Mouse (Mus musculus): ENCODE results near the gene Dock11. TPM values are rescaled to one million over a fixed set of nuclear protein-coding genes. Genes with fewer than 3 reads are reported as not detected.

Gene Dock11
- polyA plus RNA-seq, 1 experiment, result 0.68 TPM

- TF ChIP-seq CTCF (IDR thresholded peaks at IDR 0.05; ENCODE audit: extremely low read depth, insufficient read length, insufficient replicate concordance, low read depth, low read length), result no peak
- TF ChIP-seq POLR2A (IDR thresholded peaks at IDR 0.05; ENCODE audit: low read depth, low read length), result no peak
- Histone ChIP-seq H3K27ac (ENCODE audit: insufficient read depth, low read depth, low read length) (no peak overlapping the region), H3K4me3 (ENCODE audit: low read depth, low read length) (no peak overlapping the region), H3K27me3 (ENCODE audit: control insufficient read depth, insufficient read depth, low read length) (no peaks in the 10 kb centered on the region), H3K36me3 (ENCODE audit: control insufficient read depth, insufficient read depth, low read length) (no peaks in the 10 kb centered on the region), H3K4me1 (ENCODE audit: control insufficient read depth, insufficient read depth, insufficient read length, low read length) (peaks cover 1% of the 10 kb centered on the region; the same call in 1 of the 2 replicates)
- WGBS, result 71% methylated on average over 1 of the region's 1 CpGs
Observed at GRCm38 (mm10) chrX:35924705-35925264, 36.2 kb downstream of the Dock11 start.

GRCm38 (mm10) chrX:35930094-35930933, 41.7 kb downstream of the Dock11 start:
- TF ChIP-seq CTCF (IDR thresholded peaks at IDR 0.05; ENCODE audit: extremely low read depth, insufficient read length, insufficient replicate concordance, low read depth, low read length) (no peak), POLR2A (IDR thresholded peaks at IDR 0.05; ENCODE audit: low read depth, low read length) (no peak)
- 34% methylated on average over 9 of the region's 9 CpGs for WGBS

GRCm38 (mm10) chrX:35930934-35931406, 42.3 kb downstream of the Dock11 start:
- TF ChIP-seq POLR2A (IDR thresholded peaks at IDR 0.05; ENCODE audit: low read depth, low read length), result no peak
- Histone ChIP-seq H3K36me3 (ENCODE audit: control insufficient read depth, insufficient read depth, low read length) (no peaks in the 10 kb centered on the region), H3K27me3 (ENCODE audit: control insufficient read depth, insufficient read depth, low read length) (no peaks in the 10 kb centered on the region), H3K4me1 (ENCODE audit: control insufficient read depth, insufficient read depth, insufficient read length, low read length) (peaks cover 5% of the 10 kb centered on the region; the same call in 1 of the 2 replicates), H3K27ac (ENCODE audit: insufficient read depth, low read depth, low read length) (no peak overlapping the region), H3K4me3 (ENCODE audit: low read depth, low read length) (no peak overlapping the region)
- WGBS, result 27% methylated on average over 3 of the region's 3 CpGs

More at GRCm38 (mm10) chrX:35930094-35930933, 41.7 kb downstream of the Dock11 start:
- no peaks in the 10 kb centered on the region for H3K36me3 ChIP-seq (ENCODE audit: control insufficient read depth, insufficient read depth, low read length)
- no peak overlapping the region for H3K4me3 ChIP-seq (ENCODE audit: low read depth, low read length)
- peaks cover 5% of the 10 kb centered on the region; the same call in 1 of the 2 replicates for H3K4me1 ChIP-seq (ENCODE audit: control insufficient read depth, insufficient read depth, insufficient read length, low read length)
- H3K27ac ChIP-seq (ENCODE audit: insufficient read depth, low read depth, low read length), result peak overlapping the region; percentile 58
- no peaks in the 10 kb centered on the region for H3K27me3 ChIP-seq (ENCODE audit: control insufficient read depth, insufficient read depth, low read length)

- Histone ChIP-seq H3K27ac (ENCODE audit: insufficient read depth, low read depth, low read length) (no peak overlapping the region), H3K4me1 (ENCODE audit: control insufficient read depth, insufficient read depth, insufficient read length, low read length) (peaks cover 5% of the 10 kb centered on the region; the same call in 1 of the 2 replicates), H3K27me3 (ENCODE audit: control insufficient read depth, insufficient read depth, low read length) (no peaks in the 10 kb centered on the region), H3K36me3 (ENCODE audit: control insufficient read depth, insufficient read depth, low read length) (no peaks in the 10 kb centered on the region), H3K4me3 (ENCODE audit: low read depth, low read length) (no peak overlapping the region)
- WGBS, result 55% methylated on average over 1 of the region's 1 CpGs
- no peak for TF ChIP-seq POLR2A (IDR thresholded peaks at IDR 0.05; ENCODE audit: low read depth, low read length)
- no peak for TF ChIP-seq CTCF (IDR thresholded peaks at IDR 0.05; ENCODE audit: extremely low read depth, insufficient read length, insufficient replicate concordance, low read depth, low read length)
Observed at GRCm38 (mm10) chrX:35931945-35932344, 43.3 kb downstream of the Dock11 start.

GRCm38 (mm10) chrX:35932952-35933351, 44.3 kb downstream of the Dock11 start:
- Histone ChIP-seq H3K27me3 (ENCODE audit: control insufficient read depth, insufficient read depth, low read length) (no peaks in the 10 kb centered on the region), H3K36me3 (ENCODE audit: control insufficient read depth, insufficient read depth, low read length) (no peaks in the 10 kb centered on the region), H3K4me3 (ENCODE audit: low read depth, low read length) (no peak overlapping the region), H3K27ac (ENCODE audit: insufficient read depth, low read depth, low read length) (no peak overlapping the region), H3K4me1 (ENCODE audit: control insufficient read depth, insufficient read depth, insufficient read length, low read length) (peaks cover 5% of the 10 kb centered on the region; the same call in 1 of the 2 replicates)
- TF ChIP-seq POLR2A (IDR thresholded peaks at IDR 0.05; ENCODE audit: low read depth, low read length) (no peak), CTCF (IDR thresholded peaks at IDR 0.05; ENCODE audit: extremely low read depth, insufficient read length, insufficient replicate concordance, low read depth, low read length) (no peak)

GRCm38 (mm10) chrX:35938112-35938511, 49.5 kb downstream of the Dock11 start:
- no peaks in the 10 kb centered on the region for H3K36me3 ChIP-seq (ENCODE audit: control insufficient read depth, insufficient read depth, low read length)
- no peaks in the 10 kb centered on the region for H3K4me1 ChIP-seq (ENCODE audit: control insufficient read depth, insufficient read depth, insufficient read length, low read length)
- 72% methylated on average over 5 of the region's 5 CpGs for WGBS
- H3K27ac ChIP-seq (ENCODE audit: insufficient read depth, low read depth, low read length), result no peak overlapping the region
- no peak for TF ChIP-seq POLR2A (IDR thresholded peaks at IDR 0.05; ENCODE audit: low read depth, low read length)
- no peak for TF ChIP-seq CTCF (IDR thresholded peaks at IDR 0.05; ENCODE audit: extremely low read depth, insufficient read length, insufficient replicate concordance, low read depth, low read length)
- H3K4me3 ChIP-seq (ENCODE audit: low read depth, low read length), result no peak overlapping the region
- H3K27me3 ChIP-seq (ENCODE audit: control insufficient read depth, insufficient read depth, low read length), result no peaks in the 10 kb centered on the region

GRCm38 (mm10) chrX:35946394-35946793, 57.8 kb downstream of the Dock11 start:
- Histone ChIP-seq H3K27me3 (ENCODE audit: control insufficient read depth, insufficient read depth, low read length) (no peaks in the 10 kb centered on the region), H3K36me3 (ENCODE audit: control insufficient read depth, insufficient read depth, low read length) (no peaks in the 10 kb centered on the region), H3K4me1 (ENCODE audit: control insufficient read depth, insufficient read depth, insufficient read length, low read length) (no peaks in the 10 kb centered on the region), H3K27ac (ENCODE audit: insufficient read depth, low read depth, low read length) (no peak overlapping the region), H3K4me3 (ENCODE audit: low read depth, low read length) (no peak overlapping the region)
- 58% methylated on average over 1 of the region's 1 CpGs for WGBS
- TF ChIP-seq CTCF (IDR thresholded peaks at IDR 0.05; ENCODE audit: extremely low read depth, insufficient read length, insufficient replicate concordance, low read depth, low read length), result no peak
- TF ChIP-seq POLR2A (IDR thresholded peaks at IDR 0.05; ENCODE audit: low read depth, low read length), result no peak

Measured in small intestine, adult 2 months (tissue).